Mouse (Mus musculus) E14TG2a.4 (cell line): ENCODE measurements at regions not wholly inside any gene's neighbourhood (a gene's known extent, or its start where the extent isn't known, plus 50 kb on each side); places are given as distances from the start of the nearest gene placed in this dataset.

ENCODE experiments used
- CTCF ChIP-seq: conservative IDR thresholded peaks from 2 replicates; pipeline ENCODE4 v1.5.1; 2014; ENCODE audit warnings: low read length
- NANOG ChIP-seq: IDR thresholded peaks from 2 replicates; pipeline ENCODE4 v1.6.1; 2014; ENCODE audit warnings: borderline replicate concordance, low read length, mixed read lengths
- POU5F1 ChIP-seq: IDR thresholded peaks from 2 replicates; pipeline ENCODE4 v1.6.1; 2014; ENCODE audit warnings: low read length, borderline replicate concordance

DNA sequence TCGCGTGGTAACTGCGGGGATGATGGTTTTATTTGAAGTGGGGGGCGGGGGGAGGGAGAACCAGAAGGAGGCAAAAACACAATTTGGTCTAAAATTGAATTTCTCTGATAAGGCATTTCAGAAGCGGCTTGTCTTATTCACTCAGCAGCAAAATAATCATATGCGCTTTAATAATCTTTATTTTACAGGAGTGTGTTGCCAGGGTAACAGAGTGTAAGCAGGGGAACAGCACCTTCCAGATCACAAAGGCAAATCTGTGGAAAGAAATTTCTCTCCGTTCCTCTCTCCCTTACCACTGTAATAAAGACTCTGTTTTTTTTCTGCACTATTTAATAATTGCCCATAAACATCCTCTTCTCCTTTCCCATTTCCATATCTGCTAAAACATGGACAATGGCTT lies 306.2 kb upstream of the Pmfbp1 start:
- TF ChIP-seq CTCF (no peak), POU5F1 (no peak), NANOG (no peak)
